Mouse (Mus musculus) kidney, embryonic 16.5 days (tissue): ENCODE measurements at regions not wholly inside any gene's neighbourhood (a gene's known extent, or its start where the extent isn't known, plus 50 kb on each side); places are given as distances from the start of the nearest gene placed in this dataset.

Source experiments
- ATAC-seq: fragments of 200-750 bp; cut with Nextera tagmentation; 2 replicates; pipeline ENCODE4 v1.8.0; 2017; ENCODE audit warnings: moderate TSS enrichment; ENCODE audit not compliant: low FRiP score, low TSS enrichment
- H3K27ac ChIP-seq: fragments of 300-500 bp; sonication (generic); 2 replicates; pipeline ENCODE4 v1.5.1; 2014; ENCODE audit warnings: low read length
- H3K27me3 ChIP-seq: fragments of 300-500 bp; sonication (generic); 2 replicates; pipeline ENCODE4 v1.6.1; 2014; ENCODE audit warnings: low read length, control low read depth, mixed read lengths; ENCODE audit not compliant: insufficient read depth
- H3K36me3 ChIP-seq: fragments of 300-500 bp; sonication (generic); 2 replicates; pipeline ENCODE4 v1.6.1; 2014; ENCODE audit warnings: low read length, control low read depth, mixed read lengths; ENCODE audit not compliant: insufficient read depth
- H3K4me1 ChIP-seq: fragments of 300-500 bp; sonication (generic); 2 replicates; pipeline ENCODE4 v1.6.1; 2014; ENCODE audit warnings: low read length, control low read depth, mixed read lengths; ENCODE audit not compliant: insufficient read depth
- H3K4me2 ChIP-seq: fragments of 300-500 bp; sonication (generic); replicated peaks from 2 replicates; pipeline ENCODE4 v1.6.1; 2014; ENCODE audit warnings: low read depth, low read length
- H3K4me3 ChIP-seq: fragments of 300-500 bp; sonication (generic); 2 replicates; pipeline ENCODE4 v1.5.1; 2014; ENCODE audit warnings: mild to moderate bottlenecking, low read length
- H3K9ac ChIP-seq: fragments of 300-500 bp; sonication (generic); replicated peaks from 2 replicates; pipeline ENCODE4 v1.6.1; 2014; ENCODE audit warnings: low read length
- H3K9me3 ChIP-seq: fragments of 300-500 bp; sonication (generic); 2 replicates; pipeline ENCODE4 v1.6.1; 2016; ENCODE audit warnings: low read length, control low read depth
- WGBS: fragments of 180-500 bp; shearing (Covaris S2); extraction: QIAGEN DNeasy Blood & Tissue Kit; methylation state at CpG from one replicate; pipeline ENCODE4 v1.1.7; 2014; 5-methylcytosine and 5-hydroxymethylcytosine counted together

GRCm38 (mm10) chr8:26795616-26796015 lies 181.5 kb upstream of the Zfp703 start:
- H3K9me3 ChIP-seq, result no peaks in the 10 kb centered on the region
- peaks cover 6% of the 10 kb centered on the region; the same call in 1 of the 2 replicates for H3K27me3 ChIP-seq
- WGBS, result 80% methylated on average over 8 of the region's 8 CpGs
- no peak overlapping the region for H3K4me2 ChIP-seq
- H3K4me1 ChIP-seq, result no peaks in the 10 kb centered on the region
- ATAC-seq, result no peak
- no peak overlapping the region for H3K4me3 ChIP-seq
- H3K9ac ChIP-seq, result no peak overlapping the region
- H3K36me3 ChIP-seq, result no peaks in the 10 kb centered on the region
- H3K27ac ChIP-seq, result no peak overlapping the region

GRCm38 (mm10) chr8:26799814-26800213 lies 177.3 kb upstream of the Zfp703 start:
- H3K4me1 ChIP-seq, result peaks cover 8% of the 10 kb centered on the region
- WGBS, result 76% methylated on average over 1 of the region's 1 CpGs
- H3K4me3 ChIP-seq, result no peak overlapping the region
- no peak overlapping the region for H3K4me2 ChIP-seq
- H3K27ac ChIP-seq, result no peak overlapping the region
- ATAC-seq, result no peak
- no peak overlapping the region for H3K9ac ChIP-seq
- no peaks in the 10 kb centered on the region for H3K9me3 ChIP-seq
- peaks cover 30% of the 10 kb centered on the region for H3K27me3 ChIP-seq
- H3K36me3 ChIP-seq, result no peaks in the 10 kb centered on the region

- peaks cover 41% of the 10 kb centered on the region for H3K4me1 ChIP-seq
- 55% methylated on average over 9 of the region's 9 CpGs for whole genome bisulfite sequencing
- H3K4me3 ChIP-seq, result no peak overlapping the region
- no peaks in the 10 kb centered on the region for H3K9me3 ChIP-seq
- no peak for ATAC-seq
- H3K27ac ChIP-seq, result no peak overlapping the region
- H3K9ac ChIP-seq, result no peak overlapping the region
- no peak overlapping the region for H3K4me2 ChIP-seq
- peaks cover 41% of the 10 kb centered on the region for H3K27me3 ChIP-seq
- H3K36me3 ChIP-seq, result no peaks in the 10 kb centered on the region
Observed at GRCm38 (mm10) chr8:26804089-26804488, 173.0 kb upstream of the Zfp703 start.

- Histone ChIP-seq H3K4me2 (no peak overlapping the region), H3K4me3 (no peak overlapping the region), H3K4me1 (peaks cover 42% of the 10 kb centered on the region), H3K9me3 (no peaks in the 10 kb centered on the region), H3K27me3 (peaks cover 43% of the 10 kb centered on the region), H3K27ac (no peak overlapping the region; the same call in 1 of the 2 replicates), H3K36me3 (no peaks in the 10 kb centered on the region), H3K9ac (0 out of 2 replicates have a peak overlapping the region, but pooled peaks have one; percentile 36)
- 17% methylated on average over 7 of the region's 7 CpGs for WGBS
- peak; percentile 20; the same call in 1 of the 2 replicates for ATAC-seq
Observed at GRCm38 (mm10) chr8:26804901-26805341, 172.2 kb upstream of the Zfp703 start.

GRCm38 (mm10) chr8:26805371-26805821 lies 171.7 kb upstream of the Zfp703 start:
- peaks cover 46% of the 10 kb centered on the region for H3K27me3 ChIP-seq
- peak; percentile 32; the same call in 1 of the 2 replicates for ATAC-seq
- H3K4me2 ChIP-seq, result no peak overlapping the region

GRCm38 (mm10) chr8:26808111-26808651 lies 168.9 kb upstream of the Zfp703 start:
- 0 out of 2 replicates have a peak overlapping the region, but pooled peaks have one; percentile 17 for H3K4me2 ChIP-seq
- WGBS, result 13% methylated on average over 11 of the region's 11 CpGs
- H3K27me3 ChIP-seq, result peaks cover 38% of the 10 kb centered on the region
- H3K4me1 ChIP-seq, result peaks cover 42% of the 10 kb centered on the region
- no peak overlapping the region for H3K9ac ChIP-seq
- no peaks in the 10 kb centered on the region for H3K9me3 ChIP-seq
- H3K36me3 ChIP-seq, result no peaks in the 10 kb centered on the region
- no peak for ATAC-seq
- H3K4me3 ChIP-seq, result no peak overlapping the region
- no peak overlapping the region for H3K27ac ChIP-seq

More at GRCm38 (mm10) chr8:26805371-26805821, 171.7 kb upstream of the Zfp703 start:
- peaks cover 42% of the 10 kb centered on the region for H3K4me1 ChIP-seq
- H3K27ac ChIP-seq, result no peak overlapping the region; the same call in 1 of the 2 replicates
- no peak overlapping the region for H3K4me3 ChIP-seq
- WGBS, result 13% methylated on average over 6 of the region's 6 CpGs
- H3K9ac ChIP-seq, result 0 out of 2 replicates have a peak overlapping the region, but pooled peaks have one; percentile 36
- H3K9me3 ChIP-seq, result no peaks in the 10 kb centered on the region
- H3K36me3 ChIP-seq, result no peaks in the 10 kb centered on the region

- H3K9me3 ChIP-seq, result no peaks in the 10 kb centered on the region
- H3K9ac ChIP-seq, result no peak overlapping the region
- H3K4me3 ChIP-seq, result no peak overlapping the region
- H3K27ac ChIP-seq, result no peak overlapping the region
- peaks cover 42% of the 10 kb centered on the region for H3K4me1 ChIP-seq
- ATAC-seq, result peak; percentile 57; the same call in 1 of the 2 replicates
- no peak overlapping the region for H3K4me2 ChIP-seq
- no peaks in the 10 kb centered on the region for H3K36me3 ChIP-seq
- WGBS, result 19% methylated on average over 3 of the region's 3 CpGs
- peaks cover 38% of the 10 kb centered on the region for H3K27me3 ChIP-seq
Observed at GRCm38 (mm10) chr8:26808771-26809170, 168.4 kb upstream of the Zfp703 start.

- peaks cover 33% of the 10 kb centered on the region for H3K4me1 ChIP-seq
Observed at GRCm38 (mm10) chr8:26809943-26810342, 167.2 kb upstream of the Zfp703 start.

GRCm38 (mm10) chr8:26811533-26812236 lies 165.4 kb upstream of the Zfp703 start:
- Histone ChIP-seq H3K27ac (no peak overlapping the region), H3K4me2 (no peak overlapping the region), H3K4me3 (no peak overlapping the region), H3K27me3 (peaks cover 26% of the 10 kb centered on the region), H3K4me1 (peaks cover 23% of the 10 kb centered on the region), H3K9me3 (no peaks in the 10 kb centered on the region), H3K9ac (no peak overlapping the region), H3K36me3 (no peaks in the 10 kb centered on the region)
- no peak for ATAC-seq
- WGBS, result 78% methylated on average over 12 of the region's 12 CpGs

More at GRCm38 (mm10) chr8:26809943-26810342, 167.2 kb upstream of the Zfp703 start:
- H3K9ac ChIP-seq, result no peak overlapping the region
- WGBS, result 92% methylated on average over 7 of the region's 7 CpGs
- H3K27me3 ChIP-seq, result peaks cover 29% of the 10 kb centered on the region
- no peak overlapping the region for H3K4me2 ChIP-seq
- H3K4me3 ChIP-seq, result no peak overlapping the region
- ATAC-seq, result no peak
- H3K36me3 ChIP-seq, result no peaks in the 10 kb centered on the region
- no peaks in the 10 kb centered on the region for H3K9me3 ChIP-seq
- no peak overlapping the region for H3K27ac ChIP-seq
